Mouse (Mus musculus) erythroblast, embryonic 14.5 days (primary cell): ENCODE data around the gene 4930568D16Rik. TPM values are rescaled to one million over a fixed set of nuclear protein-coding genes. Genes with fewer than 3 reads are reported as not detected.

ENCODE experiments used
- H3K27me3 ChIP-seq: 2 replicates; pipeline ENCODE4 v1.6.1; 2012; ENCODE audit warnings: inconsistent platforms; ENCODE audit not compliant: control insufficient read depth
- H3K36me3 ChIP-seq: 2 replicates; pipeline ENCODE4 v1.6.1; 2012; ENCODE audit warnings: mild to moderate bottlenecking, inconsistent platforms; ENCODE audit not compliant: control insufficient read depth
- H3K4me1 ChIP-seq: 2 replicates; pipeline ENCODE4 v1.6.1; 2012; ENCODE audit warnings: inconsistent platforms; ENCODE audit not compliant: control insufficient read depth
- H3K4me3 ChIP-seq: replicated peaks from 2 replicates; pipeline ENCODE3; 2012; ENCODE audit warnings: moderate library complexity, mild to moderate bottlenecking, inconsistent platforms
- H3K9me3 ChIP-seq: 2 replicates; pipeline ENCODE4 v1.6.1; 2012; ENCODE audit warnings: low read length, inconsistent platforms, mixed read lengths; ENCODE audit not compliant: control insufficient read depth
- GATA1 ChIP-seq: IDR thresholded peaks from 2 replicates; pipeline ENCODE4 v1.6.1; 2012; ENCODE audit warnings: low read length, inconsistent platforms, mixed read lengths
- TAL1 ChIP-seq: IDR thresholded peaks from 3 replicates; pipeline ENCODE4 v1.6.1; 2012; ENCODE audit warnings: low read length, inconsistent platforms, mixed read lengths
- polyA plus RNA-seq: library from polyadenylated mRNA; stranded (reverse); fragments of >175 nt; gene quantifications from 2 replicates; pipeline ENCODE4 v1.2.3, GENCODE M21; 2012

The 4930568D16Rik gene
- polyA plus RNA-seq, 1 experiment: not detected

DNA sequence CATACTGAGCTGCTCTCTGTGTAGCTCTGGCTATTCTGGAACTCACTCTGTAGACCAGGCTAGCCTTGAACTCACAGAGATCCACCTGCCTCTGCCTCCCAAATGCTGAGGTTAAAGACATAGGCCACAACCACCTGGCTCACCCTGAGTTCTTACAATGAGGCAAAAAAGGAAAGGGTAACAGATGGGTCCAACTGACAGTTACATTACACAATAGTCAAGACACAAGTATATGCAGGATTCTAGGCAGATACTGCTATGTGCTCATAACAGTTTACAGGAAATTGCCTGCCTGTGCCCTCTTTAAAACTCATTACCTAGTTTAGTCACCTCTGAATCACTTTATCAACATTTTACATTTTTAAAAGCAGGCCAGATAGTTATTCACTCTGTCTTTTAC, 33.9 kb downstream of the 4930568D16Rik start:
- Histone ChIP-seq H3K4me1 (peaks cover 75% of the 10 kb centered on the region), H3K27me3 (no peaks in the 10 kb centered on the region), H3K9me3 (no peaks in the 10 kb centered on the region), H3K4me3 (peak overlapping the region; percentile 90), H3K36me3 (peaks cover 77% of the 10 kb centered on the region)
- TF ChIP-seq TAL1 (no peak), GATA1 (no peak)

DNA sequence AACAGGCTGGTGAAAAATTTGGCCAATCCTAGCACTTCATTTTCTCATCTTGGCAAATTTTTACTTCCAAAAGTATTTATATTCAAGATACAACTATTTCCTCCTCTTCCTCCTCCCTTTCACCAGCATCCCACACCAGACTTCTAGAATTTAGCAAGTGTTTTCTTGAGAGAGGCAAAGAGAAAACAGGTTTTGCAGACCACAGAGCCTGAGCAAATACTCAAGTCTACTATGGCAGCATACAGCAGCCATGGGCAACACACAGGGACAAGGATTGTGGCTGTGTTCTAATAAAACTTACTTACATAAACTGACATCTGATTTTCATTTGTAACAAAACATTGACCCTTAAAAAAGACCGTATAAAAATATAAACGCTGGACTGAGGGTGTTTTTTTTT, 36.3 kb downstream of the 4930568D16Rik start:
- TF ChIP-seq TAL1 (no peak), GATA1 (no peak)
- Histone ChIP-seq H3K4me3 (peak overlapping the region; percentile 90), H3K4me1 (peaks cover 82% of the 10 kb centered on the region), H3K27me3 (no peaks in the 10 kb centered on the region), H3K9me3 (no peaks in the 10 kb centered on the region), H3K36me3 (peaks cover 99% of the 10 kb centered on the region)

DNA sequence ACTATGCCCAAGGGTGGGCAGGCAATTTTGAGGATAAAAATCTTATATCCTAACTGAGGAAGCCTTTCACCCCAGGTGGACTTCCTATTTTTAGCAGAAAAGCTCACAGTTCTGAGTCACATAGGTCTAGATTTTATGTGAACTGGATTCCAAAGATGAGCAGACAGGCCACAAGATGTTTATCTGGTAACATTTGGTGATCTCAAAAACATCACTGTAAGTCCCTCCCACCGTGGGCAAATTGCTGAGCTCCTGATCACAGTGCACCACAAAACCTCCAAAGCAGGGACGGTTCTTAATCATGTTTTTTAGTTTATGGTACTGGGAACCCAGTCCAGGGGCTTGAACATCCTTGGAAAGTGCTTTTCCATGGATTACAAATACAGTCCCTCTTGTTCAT, 38.5 kb downstream of the 4930568D16Rik start:
- H3K4me1 ChIP-seq: peaks cover 99% of the 10 kb centered on the region
- TF ChIP-seq TAL1 (no peak), GATA1 (no peak)

DNA sequence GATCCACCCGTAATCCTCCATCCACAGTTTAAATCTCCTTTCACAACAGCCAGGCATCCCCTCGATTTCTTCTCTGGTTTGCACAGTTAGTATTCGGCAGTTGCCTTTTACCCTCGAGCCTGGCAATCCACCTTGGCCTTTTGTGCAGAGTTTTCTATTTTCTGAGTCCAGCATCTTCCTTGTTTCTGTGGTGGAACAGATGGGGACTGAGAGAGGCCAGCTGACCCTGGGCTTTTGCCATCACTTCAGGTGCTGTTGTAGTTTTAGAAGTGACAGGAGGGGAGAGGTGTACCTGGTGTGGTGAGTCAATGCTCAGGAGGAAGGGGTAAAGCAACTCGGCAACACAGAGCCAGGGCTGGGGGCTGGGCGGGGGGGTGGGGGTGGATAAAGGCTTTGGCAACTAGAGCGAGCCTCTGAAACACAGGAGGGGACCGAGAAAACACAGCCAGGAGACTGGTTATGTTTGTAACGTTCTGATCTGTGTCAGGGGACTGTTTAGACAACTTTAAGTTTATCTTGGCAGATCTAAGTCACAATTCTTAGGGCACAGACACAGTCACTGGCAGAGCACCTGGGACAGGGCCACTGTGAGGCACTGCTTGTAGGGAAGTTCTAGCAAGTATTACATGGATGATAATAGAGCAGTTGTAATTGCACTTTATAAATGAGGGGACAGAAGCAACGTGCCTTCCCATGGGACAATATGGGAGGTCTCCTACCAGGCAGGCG, 39.3 kb downstream of the 4930568D16Rik start:
- TF ChIP-seq TAL1: no peak
- TF ChIP-seq GATA1: peak; percentile 78
- Histone ChIP-seq H3K9me3 (no peaks in the 10 kb centered on the region), H3K36me3 (peaks cover 99% of the 10 kb centered on the region), H3K4me1 (peaks cover 99% of the 10 kb centered on the region), H3K4me3 (peak overlapping the region; percentile 56), H3K27me3 (no peaks in the 10 kb centered on the region)

More for the DNA sequence above, 38.5 kb downstream of the 4930568D16Rik start:
- Histone ChIP-seq H3K9me3 (no peaks in the 10 kb centered on the region), H3K36me3 (peaks cover 99% of the 10 kb centered on the region), H3K27me3 (no peaks in the 10 kb centered on the region), H3K4me3 (peak overlapping the region; percentile 56)

DNA sequence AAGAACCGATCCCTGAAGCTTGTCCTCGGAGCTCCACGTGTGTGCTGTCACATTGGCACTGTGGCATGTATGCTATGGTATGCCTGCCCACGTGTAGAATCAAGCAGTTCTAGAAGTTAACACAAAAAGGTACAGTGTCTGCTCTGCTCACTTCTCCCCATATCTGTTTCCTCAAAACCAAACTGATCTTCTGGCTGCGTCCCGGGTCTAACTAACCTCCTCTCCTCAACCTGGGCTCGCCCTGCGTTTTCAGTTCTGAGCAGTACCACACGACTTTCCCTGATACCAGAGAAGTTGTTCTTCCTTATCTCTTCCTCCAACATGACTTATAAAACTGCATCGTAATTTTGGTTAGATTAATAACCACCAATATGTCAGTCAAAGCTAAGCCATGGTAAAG, 39.9 kb downstream of the 4930568D16Rik start:
- peaks cover 99% of the 10 kb centered on the region for H3K4me1 ChIP-seq

DNA sequence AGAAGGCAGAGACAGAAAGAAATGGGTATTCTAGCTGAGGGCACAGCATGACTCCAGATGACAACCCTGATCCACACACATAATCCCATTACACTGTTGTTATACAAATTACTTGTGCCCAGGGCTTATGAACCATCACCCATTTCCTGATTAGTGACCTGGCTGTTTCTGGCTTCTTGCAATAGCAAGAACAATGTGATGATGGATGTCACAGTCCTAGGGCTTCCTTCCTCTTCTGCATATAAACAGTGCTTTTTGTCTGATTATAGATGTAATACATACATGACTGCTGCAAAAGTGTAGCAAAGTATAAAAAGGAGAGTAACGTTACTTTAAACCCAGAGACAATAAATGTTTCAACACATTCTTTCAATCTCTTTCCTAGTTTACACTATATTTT, 40.6 kb downstream of the 4930568D16Rik start:
- H3K36me3 ChIP-seq: peaks cover 99% of the 10 kb centered on the region
- H3K4me1 ChIP-seq: peaks cover 99% of the 10 kb centered on the region
- H3K9me3 ChIP-seq: no peaks in the 10 kb centered on the region
- TF ChIP-seq GATA1: no peak
- TF ChIP-seq TAL1: no peak
- H3K4me3 ChIP-seq: peak overlapping the region; percentile 56
- no peaks in the 10 kb centered on the region for H3K27me3 ChIP-seq

More for the DNA sequence above, 39.9 kb downstream of the 4930568D16Rik start:
- Histone ChIP-seq H3K27me3 (no peaks in the 10 kb centered on the region), H3K36me3 (peaks cover 99% of the 10 kb centered on the region), H3K9me3 (no peaks in the 10 kb centered on the region), H3K4me3 (peak overlapping the region; percentile 56)
- TF ChIP-seq GATA1: peak; percentile 73
- TF ChIP-seq TAL1: peak; percentile 29; the same call in 1 of the 3 replicates

DNA sequence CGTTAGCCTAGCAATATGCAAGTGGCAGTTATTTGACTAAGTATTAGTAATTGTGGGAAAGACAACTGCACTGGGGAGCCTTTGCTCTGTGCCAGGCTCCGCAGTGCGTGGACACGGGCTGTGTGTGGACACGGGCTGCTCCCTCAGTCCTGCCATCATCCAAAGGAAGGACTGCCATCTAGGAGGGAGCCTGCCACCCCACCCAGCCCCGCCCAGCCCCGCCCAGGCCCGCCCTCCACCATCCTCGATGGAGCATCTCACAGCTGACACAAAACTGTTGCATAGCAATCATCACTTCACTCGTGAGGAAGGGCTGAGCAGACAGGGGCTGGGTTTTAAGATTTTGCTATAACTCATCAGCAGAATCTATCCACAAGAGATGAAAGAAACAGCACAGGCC, 41.6 kb downstream of the 4930568D16Rik start:
- H3K4me1 ChIP-seq: peaks cover 98% of the 10 kb centered on the region
- no peaks in the 10 kb centered on the region for H3K27me3 ChIP-seq
- peak overlapping the region; percentile 56 for H3K4me3 ChIP-seq
- no peaks in the 10 kb centered on the region for H3K9me3 ChIP-seq
- TF ChIP-seq GATA1 (no peak), TAL1 (no peak)
- peaks cover 99% of the 10 kb centered on the region for H3K36me3 ChIP-seq

DNA sequence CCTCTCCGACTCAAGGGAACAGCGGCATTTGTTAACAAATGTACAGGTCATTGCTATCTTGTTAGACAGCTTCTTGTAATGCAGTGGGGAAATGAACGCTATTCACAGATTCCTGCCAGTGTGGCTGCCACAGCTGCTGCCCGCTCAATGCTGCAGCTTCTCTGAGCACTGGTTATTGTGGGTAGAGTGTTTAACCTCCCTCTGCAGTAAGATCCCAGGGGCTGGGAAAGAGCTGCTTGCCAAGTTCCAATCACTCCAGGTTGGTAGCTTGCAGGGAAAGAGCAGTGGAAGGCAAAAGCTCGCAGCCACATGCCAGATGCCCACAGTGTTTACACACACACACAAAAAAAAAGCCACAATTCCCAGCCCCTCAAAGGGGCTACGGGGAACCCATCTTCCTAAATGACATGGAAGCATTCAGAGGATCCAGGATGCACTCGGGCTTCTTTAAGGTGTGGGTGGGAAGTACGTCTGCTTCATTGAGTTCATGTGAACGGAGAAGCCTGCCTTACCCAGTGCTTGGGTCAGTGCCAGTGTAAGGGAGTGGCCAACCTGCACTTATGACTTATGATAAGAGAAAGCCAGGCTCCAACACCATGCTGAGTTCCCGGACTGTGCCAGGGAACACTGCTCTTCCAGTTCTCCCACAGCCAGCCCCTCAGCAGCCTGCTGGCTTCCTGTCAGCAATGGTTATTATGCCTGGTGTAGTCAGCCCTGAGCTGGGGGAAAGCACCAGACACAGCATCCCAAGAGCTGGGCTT, 44.9 kb downstream of the 4930568D16Rik start:
- no peaks in the 10 kb centered on the region for H3K27me3 ChIP-seq
- TF ChIP-seq GATA1 (no peak), TAL1 (no peak)
- H3K4me1 ChIP-seq: peaks cover 100% of the 10 kb centered on the region
- H3K9me3 ChIP-seq: no peaks in the 10 kb centered on the region
- peaks cover 100% of the 10 kb centered on the region for H3K36me3 ChIP-seq
- peak overlapping the region; percentile 34 for H3K4me3 ChIP-seq

DNA sequence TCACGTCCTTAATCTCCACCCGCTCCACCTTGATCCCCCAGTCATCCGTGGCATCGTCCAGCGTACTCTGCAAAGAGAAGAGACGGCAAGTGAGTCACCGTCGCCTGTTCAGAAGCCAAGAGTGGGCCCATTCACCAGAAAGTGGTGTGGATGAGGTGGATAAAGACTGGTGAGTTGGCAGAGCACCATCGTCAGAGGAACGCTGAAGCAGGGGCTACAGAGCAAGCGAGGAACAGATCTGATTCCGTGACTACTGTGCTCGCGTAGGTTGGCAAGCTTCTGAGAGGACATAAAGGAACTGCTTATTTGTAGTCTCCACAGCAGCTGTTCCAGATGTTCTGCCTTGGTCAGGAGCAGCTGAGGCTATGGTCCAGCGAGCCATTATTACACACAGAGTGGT, 47.1 kb downstream of the 4930568D16Rik start:
- H3K36me3 ChIP-seq: peaks cover 100% of the 10 kb centered on the region
- H3K4me3 ChIP-seq: no peak overlapping the region
- H3K4me1 ChIP-seq: peaks cover 95% of the 10 kb centered on the region
- H3K9me3 ChIP-seq: no peaks in the 10 kb centered on the region
- H3K27me3 ChIP-seq: no peaks in the 10 kb centered on the region
- TF ChIP-seq TAL1 (no peak), GATA1 (no peak)
